Mouse (Mus musculus): ENCODE data around the gene Sash1. TPM values are rescaled to one million over a fixed set of nuclear protein-coding genes. Genes with fewer than 3 reads are reported as not detected.

Gene Sash1
- polyA plus RNA-seq, 1 experiment from 2014 or later = 5.4 TPM

GRCm38 (mm10) chr10:8917798-8918197 lies 31.9 kb upstream of the Sash1 start:
- no peaks in the 10 kb centered on the region for H3K4me1 ChIP-seq
- WGBS = 55% methylated on average over 2 of the region's 2 CpGs
- H3K27ac ChIP-seq = no peak overlapping the region
- H3K36me3 ChIP-seq = no peaks in the 10 kb centered on the region
- no peak overlapping the region for H3K4me3 ChIP-seq (replicated peaks)
- H3K9ac ChIP-seq = no peak overlapping the region
- no peaks in the 10 kb centered on the region for H3K9me3 ChIP-seq
- no peak for ATAC-seq (ENCODE audit: insufficient read depth, low FRiP score, low read depth)
- H3K27me3 ChIP-seq (replicated peaks) = no peaks in the 10 kb centered on the region
- no peak overlapping the region for H3K4me2 ChIP-seq

- WGBS = 67% methylated on average over 4 of the region's 4 CpGs
- Histone ChIP-seq H3K36me3 (no peaks in the 10 kb centered on the region), H3K9me3 (no peaks in the 10 kb centered on the region), H3K4me3 (replicated peaks) (no peak overlapping the region), H3K27me3 (replicated peaks) (no peaks in the 10 kb centered on the region), H3K27ac (no peak overlapping the region), H3K4me1 (no peaks in the 10 kb centered on the region), H3K4me2 (no peak overlapping the region), H3K9ac (no peak overlapping the region)
- no peak for ATAC-seq (ENCODE audit: insufficient read depth, low FRiP score, low read depth)
Measured at GRCm38 (mm10) chr10:8917350-8917749, 31.5 kb upstream of the Sash1 start.

GRCm38 (mm10) chr10:8915755-8916154 lies 29.9 kb upstream of the Sash1 start:
- Histone ChIP-seq H3K4me3 (replicated peaks) (no peak overlapping the region), H3K4me2 (no peak overlapping the region), H3K9ac (no peak overlapping the region), H3K36me3 (no peaks in the 10 kb centered on the region), H3K4me1 (no peaks in the 10 kb centered on the region), H3K27ac (no peak overlapping the region), H3K9me3 (no peaks in the 10 kb centered on the region), H3K27me3 (replicated peaks) (no peaks in the 10 kb centered on the region)
- WGBS = 79% methylated on average over 5 of the region's 5 CpGs
- ATAC-seq (ENCODE audit: insufficient read depth, low FRiP score, low read depth) = no peak

GRCm38 (mm10) chr10:8913904-8914303 lies 28.0 kb upstream of the Sash1 start:
- ATAC-seq (ENCODE audit: insufficient read depth, low FRiP score, low read depth) = no peak
- no peak overlapping the region for H3K9ac ChIP-seq
- no peaks in the 10 kb centered on the region for H3K36me3 ChIP-seq
- H3K27me3 ChIP-seq (replicated peaks) = no peaks in the 10 kb centered on the region
- H3K9me3 ChIP-seq = no peaks in the 10 kb centered on the region
- WGBS = 70% methylated on average over 4 of the region's 4 CpGs
- H3K4me3 ChIP-seq (replicated peaks) = no peak overlapping the region
- H3K27ac ChIP-seq = no peak overlapping the region
- H3K4me2 ChIP-seq = no peak overlapping the region
- no peaks in the 10 kb centered on the region for H3K4me1 ChIP-seq

GRCm38 (mm10) chr10:8912706-8913275 lies 26.9 kb upstream of the Sash1 start:
- H3K27ac ChIP-seq = no peak overlapping the region

GRCm38 (mm10) chr10:8912213-8912612 lies 26.3 kb upstream of the Sash1 start:
- no peak; the same call in 1 of the 2 replicates for ATAC-seq (ENCODE audit: insufficient read depth, low FRiP score, low read depth)
- no peak overlapping the region for H3K4me3 ChIP-seq (replicated peaks)
- H3K4me1 ChIP-seq = no peaks in the 10 kb centered on the region
- H3K27me3 ChIP-seq (replicated peaks) = no peaks in the 10 kb centered on the region
- no peak overlapping the region for H3K4me2 ChIP-seq
- H3K36me3 ChIP-seq = no peaks in the 10 kb centered on the region
- no peak overlapping the region for H3K9ac ChIP-seq
- no peaks in the 10 kb centered on the region for H3K9me3 ChIP-seq
- H3K27ac ChIP-seq = no peak overlapping the region
- WGBS = 73% methylated on average over 4 of the region's 4 CpGs

More at GRCm38 (mm10) chr10:8912706-8913275, 26.9 kb upstream of the Sash1 start:
- Histone ChIP-seq H3K27me3 (replicated peaks) (no peaks in the 10 kb centered on the region), H3K36me3 (no peaks in the 10 kb centered on the region), H3K4me3 (replicated peaks) (no peak overlapping the region), H3K9ac (no peak overlapping the region), H3K4me2 (no peak overlapping the region), H3K9me3 (no peaks in the 10 kb centered on the region), H3K4me1 (no peaks in the 10 kb centered on the region)
- WGBS = 82% methylated on average over 5 of the region's 5 CpGs
- no peak for ATAC-seq (ENCODE audit: insufficient read depth, low FRiP score, low read depth)

GRCm38 (mm10) chr10:8910237-8910990 lies 24.5 kb upstream of the Sash1 start:
- ATAC-seq (ENCODE audit: insufficient read depth, low FRiP score, low read depth) = no peak
- WGBS = 61% methylated on average over 16 of the region's 16 CpGs

GRCm38 (mm10) chr10:8903086-8903485 lies 17.2 kb upstream of the Sash1 start:
- 0 out of 2 replicates have a peak, but pooled peaks cover 4% of the 10 kb centered on the region for H3K4me1 ChIP-seq
- no peak overlapping the region for H3K9ac ChIP-seq
- ATAC-seq (ENCODE audit: insufficient read depth, low FRiP score, low read depth) = no peak
- H3K27me3 ChIP-seq (replicated peaks) = no peaks in the 10 kb centered on the region
- WGBS = 87% methylated on average over 6 of the region's 6 CpGs
- H3K9me3 ChIP-seq = no peaks in the 10 kb centered on the region
- no peak overlapping the region for H3K27ac ChIP-seq
- no peak overlapping the region for H3K4me2 ChIP-seq
- no peaks in the 10 kb centered on the region for H3K36me3 ChIP-seq
- H3K4me3 ChIP-seq (replicated peaks) = no peak overlapping the region

More at GRCm38 (mm10) chr10:8910237-8910990, 24.5 kb upstream of the Sash1 start:
- no peaks in the 10 kb centered on the region for H3K9me3 ChIP-seq
- H3K4me1 ChIP-seq = no peaks in the 10 kb centered on the region
- no peaks in the 10 kb centered on the region for H3K36me3 ChIP-seq
- H3K4me2 ChIP-seq = no peak overlapping the region
- no peaks in the 10 kb centered on the region for H3K27me3 ChIP-seq (replicated peaks)
- H3K4me3 ChIP-seq (replicated peaks) = no peak overlapping the region
- no peak overlapping the region for H3K27ac ChIP-seq
- no peak overlapping the region for H3K9ac ChIP-seq

GRCm38 (mm10) chr10:8902412-8902811 lies 16.5 kb upstream of the Sash1 start:
- 64% methylated on average over 7 of the region's 7 CpGs for WGBS
- ATAC-seq (ENCODE audit: insufficient read depth, low FRiP score, low read depth) = no peak
- no peak overlapping the region for H3K4me3 ChIP-seq (replicated peaks)
- H3K27me3 ChIP-seq (replicated peaks) = no peaks in the 10 kb centered on the region
- H3K4me2 ChIP-seq = no peak overlapping the region
- no peak overlapping the region for H3K9ac ChIP-seq
- H3K9me3 ChIP-seq = no peaks in the 10 kb centered on the region
- H3K4me1 ChIP-seq = 0 out of 2 replicates have a peak, but pooled peaks cover 4% of the 10 kb centered on the region
- no peaks in the 10 kb centered on the region for H3K36me3 ChIP-seq
- H3K27ac ChIP-seq = no peak overlapping the region

GRCm38 (mm10) chr10:8898831-8899511 lies 13.1 kb upstream of the Sash1 start:
- 61% methylated on average over 8 of the region's 8 CpGs for WGBS
- H3K36me3 ChIP-seq = no peaks in the 10 kb centered on the region
- H3K9me3 ChIP-seq = no peaks in the 10 kb centered on the region
- no peaks in the 10 kb centered on the region for H3K27me3 ChIP-seq (replicated peaks)
- H3K4me1 ChIP-seq = 0 out of 2 replicates have a peak, but pooled peaks cover 4% of the 10 kb centered on the region
- no peak overlapping the region for H3K4me3 ChIP-seq (replicated peaks)
- ATAC-seq (ENCODE audit: insufficient read depth, low FRiP score, low read depth) = peak; percentile 63; the same call in 1 of the 2 replicates
- H3K9ac ChIP-seq = no peak overlapping the region
- peak overlapping the region; percentile 4; the same call in 1 of the 2 replicates for H3K27ac ChIP-seq
- no peak overlapping the region for H3K4me2 ChIP-seq

- Histone ChIP-seq H3K27me3 (replicated peaks) (no peaks in the 10 kb centered on the region), H3K27ac (no peak overlapping the region), H3K4me3 (replicated peaks) (no peak overlapping the region), H3K4me2 (no peak overlapping the region), H3K36me3 (no peaks in the 10 kb centered on the region), H3K9ac (no peak overlapping the region), H3K4me1 (0 out of 2 replicates have a peak, but pooled peaks cover 4% of the 10 kb centered on the region), H3K9me3 (no peaks in the 10 kb centered on the region)
- no peak for ATAC-seq (ENCODE audit: insufficient read depth, low FRiP score, low read depth)
- 72% methylated on average over 5 of the region's 5 CpGs for WGBS
Measured at GRCm38 (mm10) chr10:8898099-8898777, 12.4 kb upstream of the Sash1 start.
